ENCODE assay signal across 17 mouse cellular contexts in the genomic region with DNA sequence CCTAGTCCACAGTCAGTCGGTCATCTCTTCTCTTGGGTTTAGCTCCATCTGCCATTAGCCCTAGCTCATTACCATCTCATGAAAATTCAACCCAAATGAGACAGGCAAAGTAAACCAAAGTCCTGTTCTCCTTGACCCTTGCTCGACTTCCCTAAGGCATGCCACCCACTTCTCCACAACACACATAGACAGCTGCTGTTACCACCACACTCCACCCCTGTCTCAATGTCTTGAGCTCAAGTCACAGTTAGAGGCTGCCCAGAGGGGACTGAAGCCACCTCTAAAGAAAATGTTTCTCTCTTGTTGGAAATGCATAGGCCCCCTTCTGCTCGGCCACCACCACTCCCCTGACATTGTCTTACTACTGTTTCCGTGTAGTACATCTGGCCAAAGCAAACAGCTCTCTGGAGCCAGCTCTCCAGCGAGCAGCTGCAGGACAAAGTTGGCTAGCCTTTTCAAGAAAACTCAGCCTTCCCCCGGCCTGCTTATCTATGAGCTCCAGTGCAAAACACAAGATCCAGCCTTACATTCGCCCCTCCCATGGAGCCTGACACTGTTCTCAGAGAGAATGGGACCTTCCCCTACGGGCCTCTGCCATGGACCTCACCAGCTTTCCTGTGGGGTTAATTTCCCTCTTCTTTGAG.
DNase-seq lines count a peak whose midpoint lies in the region; ATAC-seq and TF ChIP-seq lines count a peak whose summit lies in the region.
"Had no signal": no experiment of that assay in that cellular context is flagged by ENCODE, and none has a peak within 500 bp of the region (broad histone marks: within the 10 kb centered on the region; RNA-seq: fewer than 3 reads in every experiment).

No protein-coding gene starts in this region.

- no peak overlapping the region for H3K4me2 ChIP-seq in heart, embryonic 11.5 days
- H3K4me2 ChIP-seq: limb, embryonic 13.5 days had no signal

- intact Hi-C loops in heart, postnatal 10 days (cut with DNase I), result loop anchor here (5.0 kb wide), 1 partner anchor 57 kb away; no protein-coding TSS in a partner anchor

- WGBS in heart, embryonic 11.5 days (ENCODE audit: insufficient replicate concordance), result 43% methylated on average over 8 of the region's 8 CpGs

- H3K9me3 ChIP-seq in heart, embryonic 11.5 days (replicated peaks; ENCODE audit: control insufficient read depth, low read length), result no peaks in the 10 kb centered on the region
- no peaks in the 10 kb centered on the region for H3K9me3 ChIP-seq in ES-Bruce4 (replicated peaks; ENCODE audit: control insufficient read depth, insufficient read depth, low read length, poor library complexity, severe bottlenecking)
- H3K9me3 ChIP-seq: limb, embryonic 13.5 days had no signal

- no peaks in the 10 kb centered on the region; the same call in 1 of the 2 replicates for H3K4me1 ChIP-seq in heart, embryonic 11.5 days (ENCODE audit: control insufficient read depth, insufficient read depth, low read length)
- H3K4me1 ChIP-seq in ES-Bruce4 (ENCODE audit: control insufficient read depth, insufficient read depth, low read length), result peaks cover 3% of the 10 kb centered on the region

- peak; percentile 97 for DNase-seq in heart, adult 11 months
- peak; percentile 58 for DNase-seq in heart, adult 8-10 months (ENCODE audit: low spot score)
- DNase-seq in heart, postnatal 10 days, result peak; percentile 69 to 73
- DNase-seq in adrenal gland, postnatal 14 days, result no peak
- no peak for DNase-seq in embryo, embryonic 10 days (ENCODE audit: low spot score)
- DNase-seq in frontal cortex, postnatal 14 days (ENCODE audit: low spot score in 2 of 2), result no peak
- DNase-seq: cerebellum, postnatal 10 days; spleen, adult 18-20 months had no signal

- no peak; the same call in 1 of the 2 replicates for ATAC-seq in heart, embryonic 11.5 days (replicated peaks; ENCODE audit: insufficient number of reproducible peaks, low FRiP score, low TSS enrichment)
- ATAC-seq: forebrain, embryonic 14.5 days; lung, postnatal 0 days; Patski had no signal

- no peaks in the 10 kb centered on the region for H3K27me3 ChIP-seq in heart, embryonic 11.5 days (ENCODE audit: control insufficient read depth, insufficient read depth, low read length)
- H3K27me3 ChIP-seq in ES-Bruce4 (ENCODE audit: control insufficient read depth, insufficient read depth, low read length, poor library complexity, severe bottlenecking), result peaks cover 3% of the 10 kb centered on the region; the same call in 1 of the 2 replicates
- H3K27me3 ChIP-seq: limb, embryonic 13.5 days; Patski had no signal

- peak; percentile 52; the same call in 1 of the 2 replicates for TF ChIP-seq EP300 in ES-Bruce4 (IDR thresholded peaks at IDR 0.05; ENCODE audit: insufficient read depth, low read depth, low read length)

- H3K36me3 ChIP-seq in heart, embryonic 11.5 days (ENCODE audit: control insufficient read depth, insufficient read depth, low read length), result no peaks in the 10 kb centered on the region
- H3K36me3 ChIP-seq in ES-Bruce4 (ENCODE audit: control insufficient read depth, insufficient read depth, low read length, poor library complexity, severe bottlenecking), result no peaks in the 10 kb centered on the region
- H3K36me3 ChIP-seq: limb, embryonic 13.5 days had no signal

- TF ChIP-seq POLR2A in ES-Bruce4 (IDR thresholded peaks at IDR 0.05; ENCODE audit: insufficient read depth, low read length), result no peak

- no peak overlapping the region for H3K9ac ChIP-seq in heart, embryonic 11.5 days (ENCODE audit: low read depth, low read length)
- H3K9ac ChIP-seq in ES-Bruce4 (ENCODE audit: low read depth, poor library complexity, severe bottlenecking), result no peak overlapping the region
- H3K9ac ChIP-seq: limb, embryonic 13.5 days; liver, embryonic 14.5 days had no signal

- H3K27ac ChIP-seq in heart, embryonic 11.5 days (ENCODE audit: low read depth, low read length), result no peak overlapping the region
- no peak overlapping the region for H3K27ac ChIP-seq in ES-Bruce4 (ENCODE audit: insufficient read depth, low read length)
- H3K27ac ChIP-seq: layer of hippocampus, adult 2 months; limb, embryonic 13.5 days; liver, embryonic 14.5 days had no signal

- TF ChIP-seq CTCF in ES-Bruce4 (IDR thresholded peaks at IDR 0.05; ENCODE audit: low read depth, low read length), result no peak

- H3K4me3 ChIP-seq in heart, embryonic 11.5 days (ENCODE audit: low read depth, low read length), result no peak overlapping the region
- no peak overlapping the region for H3K4me3 ChIP-seq in ES-Bruce4 (ENCODE audit: low read depth, low read length)
- H3K4me3 ChIP-seq: erythroblast, embryonic 14.5 days; layer of hippocampus, adult 2 months; limb, embryonic 13.5 days had no signal

Comparison
In these comparisons a context has a peak if more than half of its experiments do, and no peak if none do; other contexts are left out.
1. DNase-seq: peak in heart, adult 11 months (single experiment), heart, adult 8-10 months (single experiment) and heart, postnatal 10 days (2 of 2); none in adrenal gland, postnatal 14 days (single experiment), embryo, embryonic 10 days (single experiment) and frontal cortex, postnatal 14 days (0 of 2).